Mouse (Mus musculus) heart, adult 2 months (tissue): ENCODE data around the gene Atxn7.

Experiments
- CTCF ChIP-seq: fragments of 200-600 bp; IDR thresholded peaks from 2 replicates; pipeline ENCODE4 v1.8.1; 2022; ENCODE audit warnings: antibody characterized with exemption, mild to moderate bottlenecking, moderate library complexity
- POLR2A ChIP-seq: fragments of 200-500 bp; IDR thresholded peaks from 2 replicates; pipeline ENCODE4 v1.6.1; 2011; ENCODE audit warnings: mild to moderate bottlenecking, low read depth, low read length, control low read depth; ENCODE audit not compliant: insufficient read depth

- TF ChIP-seq CTCF (no peak), POLR2A (no peak)
Observed at GRCm38 (mm10) chr14:14104930-14105318, 143.7 kb downstream of the Atxn7 start.
